Mouse (Mus musculus) cerebellum, adult 2 months (tissue): ENCODE measurements around the gene Faxc. TPM values are rescaled to one million over a fixed set of nuclear protein-coding genes. Genes with fewer than 3 reads are reported as not detected.
A peak's percentile ranks its signal among the peaks of the same experiment; 100 is the strongest.

ENCODE experiments used
- DNase-seq, 2 experiments: peaks; one replicate each; pipeline ENCODE4 v3.0.0; 2021
- H3K27ac ChIP-seq: fragments of 200-500 bp; 2 replicates; pipeline ENCODE4 v1.5.1; 2012; ENCODE audit warnings: low read length, control low read depth, inconsistent platforms; ENCODE audit not compliant: insufficient read depth
- H3K27me3 ChIP-seq: fragments of 200-500 bp; 2 replicates; pipeline ENCODE4 v1.6.1; 2012; ENCODE audit warnings: inconsistent platforms, mild to moderate bottlenecking, low read length, moderate library complexity; ENCODE audit not compliant: control insufficient read depth, insufficient read depth
- H3K4me1 ChIP-seq: fragments of 200-500 bp; 2 replicates; pipeline ENCODE4 v1.6.1; 2011; ENCODE audit warnings: low read length; ENCODE audit not compliant: control insufficient read depth, insufficient read depth
- H3K4me3 ChIP-seq: fragments of 200-500 bp; replicated peaks from 2 replicates; pipeline ENCODE3; 2011; ENCODE audit warnings: mild to moderate bottlenecking, low read depth, low read length, control low read depth; ENCODE audit not compliant: insufficient read depth
- CTCF ChIP-seq: fragments of 200-500 bp; IDR thresholded peaks from 2 replicates; pipeline ENCODE4 v1.5.1; 2011; ENCODE audit warnings: low read depth, mild to moderate bottlenecking, control low read depth, low read length, moderate library complexity, borderline replicate concordance; ENCODE audit not compliant: insufficient read depth
- POLR2A ChIP-seq: fragments of 200-500 bp; IDR thresholded peaks from 2 replicates; pipeline ENCODE4 v1.6.1; 2011; ENCODE audit warnings: low read length, control low read depth, borderline replicate concordance; ENCODE audit not compliant: insufficient read depth
- WGBS: fragments of 180-500 bp; shearing (Covaris S2); methylation state at CpG from one replicate; pipeline ENCODE4 v1.1.7; 2018; 5-methylcytosine and 5-hydroxymethylcytosine counted together
- polyA plus RNA-seq: library from polyadenylated mRNA; depleted of rRNA; stranded (reverse); fragments of >200 nt; gene quantifications from 2 replicates; pipeline ENCODE4 v1.2.3, GENCODE M21; 2012

Gene Faxc
- polyA plus RNA-seq, 1 experiment: 20.0 TPM

DNA sequence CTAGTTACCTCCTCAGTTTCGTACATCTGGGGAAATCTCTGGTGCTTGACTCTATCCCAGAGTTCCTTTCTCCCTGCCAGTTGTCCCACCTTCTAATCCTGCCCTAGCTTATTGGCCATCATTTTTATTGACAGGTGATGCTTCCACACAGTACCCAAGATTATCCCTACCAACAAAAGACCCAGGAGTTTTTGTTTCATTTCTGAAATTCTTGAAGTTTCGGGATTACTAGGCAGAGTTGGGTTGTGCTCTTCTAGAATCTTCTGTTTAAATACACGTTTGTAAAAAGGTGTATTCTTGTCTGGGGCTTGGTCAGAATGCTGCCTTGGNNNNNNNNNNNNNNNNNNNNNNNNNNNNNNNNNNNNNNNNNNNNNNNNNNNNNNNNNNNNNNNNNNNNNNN is 13.5 kb downstream of the Faxc start:
- no peak for DNase-seq
- Histone ChIP-seq H3K27ac (no peak overlapping the region), H3K4me1 (no peaks in the 10 kb centered on the region), H3K4me3 (no peak overlapping the region), H3K27me3 (no peaks in the 10 kb centered on the region)
- WGBS: 87% methylated on average over 3 of the region's 3 CpGs
- TF ChIP-seq CTCF (no peak), POLR2A (no peak)

DNA sequence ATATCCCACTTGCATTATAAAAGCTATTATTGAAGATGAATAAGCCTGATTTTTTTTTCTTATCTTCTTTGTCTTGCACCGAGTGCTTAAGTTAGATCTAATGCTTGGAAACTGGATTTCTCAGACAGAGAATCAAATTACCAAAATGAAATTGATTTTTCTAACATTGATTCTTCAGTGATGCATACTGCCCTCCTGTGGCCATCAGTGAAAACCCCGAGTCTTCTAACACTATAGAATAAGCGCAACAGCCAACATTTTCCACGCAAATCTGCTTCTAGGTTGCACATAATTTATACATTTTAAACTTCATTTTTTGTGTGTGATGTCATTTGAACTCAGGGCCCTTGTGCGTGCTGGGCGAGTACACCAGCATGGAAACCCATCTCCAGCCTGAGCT is 20.3 kb downstream of the Faxc start:
- Histone ChIP-seq H3K27me3 (no peaks in the 10 kb centered on the region), H3K4me3 (no peak overlapping the region), H3K4me1 (no peaks in the 10 kb centered on the region), H3K27ac (no peak overlapping the region)
- DNase-seq: peak; percentile 38 to 43
- 27% methylated on average over 6 of the region's 6 CpGs for WGBS
- TF ChIP-seq POLR2A (no peak), CTCF (no peak)

DNA sequence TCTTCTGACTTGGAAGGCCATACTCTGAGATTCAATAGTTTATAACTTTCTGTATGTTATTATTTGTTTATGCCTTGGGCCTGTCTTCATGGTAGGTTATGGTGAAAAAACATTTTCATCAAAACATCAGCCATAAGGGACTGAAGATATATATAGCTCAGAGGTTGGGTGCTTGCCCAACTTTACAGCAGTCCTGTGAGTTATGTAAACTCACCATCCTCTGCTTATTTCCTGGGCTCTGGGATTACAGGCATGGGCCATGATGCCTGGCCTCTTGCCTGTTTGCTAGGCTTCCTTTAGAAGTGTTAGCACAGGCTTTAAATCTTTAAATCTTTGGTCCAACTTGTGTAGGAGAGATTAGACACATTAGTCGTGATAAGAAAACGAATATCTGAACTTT is 21.1 kb downstream of the Faxc start:
- Histone ChIP-seq H3K4me3 (no peak overlapping the region), H3K27me3 (no peaks in the 10 kb centered on the region), H3K27ac (no peak overlapping the region), H3K4me1 (no peaks in the 10 kb centered on the region)
- WGBS: 84% methylated on average over 2 of the region's 2 CpGs
- no peak for DNase-seq
- TF ChIP-seq CTCF: no peak
- TF ChIP-seq POLR2A: no peak

DNA sequence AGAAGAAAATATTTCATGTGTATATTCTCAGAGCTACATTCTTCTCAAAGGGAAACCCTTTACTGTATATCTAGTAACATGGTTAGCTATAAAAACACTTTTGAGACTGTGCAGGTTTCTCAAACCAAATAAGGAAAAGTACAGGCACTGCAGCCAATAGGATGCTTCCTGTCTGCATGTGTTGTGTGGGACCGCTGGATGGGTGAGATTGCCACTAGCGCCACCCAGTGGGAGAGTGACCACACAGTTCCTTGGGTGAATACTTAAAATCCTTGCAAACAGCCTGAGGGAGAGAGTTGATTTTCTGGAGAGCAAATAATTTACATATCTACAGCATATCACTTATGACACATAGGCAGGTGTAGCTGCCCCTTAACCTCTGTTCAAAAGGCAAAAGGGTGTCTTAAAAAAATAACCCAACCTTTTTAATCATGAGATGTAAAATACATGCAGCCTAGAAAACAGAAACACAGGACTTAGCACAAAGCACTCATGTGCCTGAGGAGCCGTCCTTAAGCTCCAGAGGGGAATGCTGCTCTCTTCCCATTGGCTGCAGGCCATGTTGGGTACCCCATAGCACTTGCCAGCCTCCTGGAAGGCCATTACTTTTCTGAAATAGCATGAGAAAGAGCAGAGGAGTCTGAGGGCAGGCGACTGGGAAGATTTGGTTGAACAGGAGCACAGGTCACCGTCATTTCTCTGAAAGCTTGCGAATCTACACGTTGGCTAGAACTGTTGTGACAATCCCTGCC is 26.6 kb downstream of the Faxc start:
- WGBS: 58% methylated on average over 7 of the region's 7 CpGs
- Histone ChIP-seq H3K4me1 (peaks cover 4% of the 10 kb centered on the region; the same call in 1 of the 2 replicates), H3K4me3 (no peak overlapping the region), H3K27me3 (no peaks in the 10 kb centered on the region), H3K27ac (no peak overlapping the region)
- DNase-seq: peak; percentile 33 to 38
- no peak for TF ChIP-seq POLR2A
- TF ChIP-seq CTCF: peak; percentile 67

DNA sequence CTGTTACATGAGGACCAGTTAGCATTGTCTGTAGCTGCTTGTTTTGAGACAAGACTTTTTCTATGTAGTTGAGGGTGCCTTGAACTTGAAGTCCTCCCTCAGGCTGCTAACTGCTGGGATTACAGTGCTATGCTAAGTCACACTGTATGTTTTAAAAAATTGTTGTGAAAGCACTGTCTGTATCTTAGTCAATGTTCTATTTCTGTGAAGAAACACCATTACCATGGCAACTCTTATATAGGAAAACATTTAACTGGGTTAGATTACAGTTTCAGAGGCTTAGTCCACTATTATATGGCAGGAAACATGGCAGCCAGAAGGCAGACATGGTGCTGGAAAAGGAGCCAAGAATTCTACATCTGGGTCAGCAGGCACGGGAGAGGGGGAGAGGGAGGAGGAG is 40.8 kb downstream of the Faxc start:
- WGBS: 0% methylated on average over 1 of the region's 1 CpGs
- Histone ChIP-seq H3K27me3 (no peaks in the 10 kb centered on the region), H3K27ac (no peak overlapping the region), H3K4me1 (peaks cover 5% of the 10 kb centered on the region; the same call in 1 of the 2 replicates), H3K4me3 (no peak overlapping the region)
- TF ChIP-seq CTCF: no peak
- TF ChIP-seq POLR2A: no peak
- no peak for DNase-seq

DNA sequence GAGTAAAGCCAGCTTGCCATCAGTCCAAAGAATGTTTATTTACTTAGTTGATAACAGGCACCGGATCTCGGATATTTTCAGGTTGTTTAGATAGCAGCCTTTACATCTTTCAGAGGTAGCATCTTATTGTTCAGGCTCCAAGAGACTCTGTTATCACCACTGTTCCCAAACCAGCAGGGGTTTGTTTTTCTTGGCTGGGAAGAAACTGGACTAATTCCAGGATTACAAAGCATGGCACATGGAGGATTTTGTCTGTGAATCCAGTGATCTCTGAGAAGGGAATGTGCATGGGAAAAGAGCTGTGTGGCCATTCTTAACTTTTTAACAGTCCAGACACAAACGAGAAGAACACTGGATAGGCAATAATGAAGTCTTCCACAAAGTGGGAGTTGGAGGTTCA is 43.0 kb downstream of the Faxc start:
- Histone ChIP-seq H3K4me3 (no peak overlapping the region), H3K27ac (no peak overlapping the region), H3K27me3 (no peaks in the 10 kb centered on the region), H3K4me1 (peaks cover 5% of the 10 kb centered on the region; the same call in 1 of the 2 replicates)
- peak; percentile 36 to 79 for DNase-seq
- 8% methylated on average over 3 of the region's 3 CpGs for WGBS
- TF ChIP-seq POLR2A (no peak), CTCF (no peak)

DNA sequence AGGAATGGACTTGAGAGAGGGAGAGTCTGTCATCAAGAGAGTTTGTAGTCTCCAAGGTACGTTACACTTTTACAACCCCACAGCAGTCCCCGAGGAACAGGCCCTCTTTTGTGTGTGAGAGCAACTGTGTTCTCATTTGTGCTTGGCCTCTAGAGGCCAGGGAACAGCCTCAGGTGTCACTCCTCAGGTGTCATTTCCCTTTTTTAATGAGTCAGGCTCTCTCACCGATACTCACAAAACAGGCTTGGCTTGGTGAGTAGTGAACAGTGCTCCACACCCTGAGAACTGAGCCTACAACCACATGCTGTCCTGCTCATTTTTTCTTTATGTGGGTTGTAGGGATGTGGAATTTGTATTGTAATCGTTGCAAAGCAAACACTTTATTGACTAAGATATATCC is 49.3 kb downstream of the Faxc start:
- Histone ChIP-seq H3K27me3 (peaks cover 1% of the 10 kb centered on the region; the same call in 1 of the 2 replicates), H3K4me1 (no peaks in the 10 kb centered on the region), H3K27ac (no peak overlapping the region), H3K4me3 (no peak overlapping the region)
- TF ChIP-seq CTCF (no peak), POLR2A (no peak)
- no peak for DNase-seq
- WGBS: 82% methylated on average over 4 of the region's 4 CpGs

DNA sequence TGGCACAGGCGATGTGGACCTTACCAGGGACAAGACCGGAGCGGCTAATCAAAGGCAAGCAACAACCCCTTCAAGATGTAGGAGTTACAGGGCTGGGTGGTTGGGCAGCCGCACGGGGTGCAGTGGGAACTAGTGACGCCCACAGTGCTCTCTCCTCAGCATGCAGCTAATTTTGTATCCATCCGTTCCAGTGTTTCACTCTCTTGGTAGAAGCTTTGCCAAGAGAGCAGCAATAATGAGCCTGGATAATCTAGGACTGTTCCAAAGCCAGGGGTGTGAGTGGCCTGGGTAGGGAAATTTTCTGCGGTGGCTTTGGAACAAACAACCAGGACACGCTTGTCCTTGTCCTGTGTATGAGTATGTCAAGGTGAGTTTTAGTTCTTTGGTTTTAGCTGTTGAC is 51.3 kb downstream of the Faxc start:
- Histone ChIP-seq H3K27ac (no peak overlapping the region), H3K4me3 (no peak overlapping the region), H3K27me3 (peaks cover 1% of the 10 kb centered on the region; the same call in 1 of the 2 replicates), H3K4me1 (no peaks in the 10 kb centered on the region)
- no peak for TF ChIP-seq POLR2A
- no peak for TF ChIP-seq CTCF
- 84% methylated on average over 9 of the region's 9 CpGs for WGBS
- no peak for DNase-seq
